Mouse (Mus musculus): ENCODE measurements around the gene Sipa1l1. TPM values are rescaled to one million over a fixed set of nuclear protein-coding genes. Genes with fewer than 3 reads are reported as not detected.
A peak's percentile ranks its signal among the peaks of the same experiment; 100 is the strongest.

Gene Sipa1l1
- polyA plus RNA-seq, 1 experiment, result 50.5 TPM

GRCm38 (mm10) chr12:82321855-82322254 lies 152.7 kb downstream of the Sipa1l1 start:
- no peak overlapping the region for H3K4me3 ChIP-seq (ENCODE audit: insufficient read depth, low read depth, low read length)
- H3K4me1 ChIP-seq (ENCODE audit: control insufficient read depth, insufficient read depth, low read length), result peaks cover 18% of the 10 kb centered on the region
- 80% methylated on average over 2 of the region's 2 CpGs for WGBS
- H3K27ac ChIP-seq (ENCODE audit: insufficient read depth, low read depth, low read length), result no peak overlapping the region
- TF ChIP-seq CTCF (IDR thresholded peaks at IDR 0.05; ENCODE audit: insufficient read depth, low read depth, low read length), result no peak

DNA sequence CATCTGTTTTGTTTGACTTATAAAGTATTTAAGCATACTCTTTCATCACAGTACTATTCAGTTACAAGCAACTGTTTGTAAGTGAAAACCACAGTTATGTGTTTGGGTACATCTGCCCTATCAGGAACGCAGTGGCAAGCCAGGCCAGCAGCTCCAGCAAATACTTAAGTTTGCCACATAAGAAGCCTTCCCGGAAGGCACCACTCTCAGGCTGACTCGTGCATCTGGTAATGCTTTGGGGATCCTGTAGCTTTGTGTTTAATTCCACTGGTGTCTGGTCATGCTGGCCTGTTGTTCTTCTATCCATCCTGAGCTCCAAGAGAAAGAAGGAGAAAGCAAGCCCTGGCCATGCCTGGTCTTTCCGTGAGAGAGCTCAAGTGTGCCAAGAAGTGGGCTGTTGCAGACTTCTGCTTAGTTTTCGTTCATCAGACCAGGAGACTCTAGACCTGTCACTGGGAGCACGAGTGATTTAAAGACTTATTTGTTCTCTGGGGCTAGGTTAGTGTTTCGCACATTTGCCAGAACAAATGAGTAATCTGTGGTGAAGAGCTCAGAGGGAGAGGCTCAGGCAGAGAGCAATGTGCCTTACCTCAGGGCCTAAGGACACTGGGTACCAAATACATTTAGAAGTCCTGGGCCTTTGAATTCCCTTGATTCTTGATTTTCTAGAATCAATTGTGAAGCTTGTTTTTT lies 153.8 kb downstream of the Sipa1l1 start:
- Histone ChIP-seq H3K4me3 (ENCODE audit: insufficient read depth, low read depth, low read length) (no peak overlapping the region), H3K27ac (ENCODE audit: insufficient read depth, low read depth, low read length) (no peak overlapping the region), H3K4me1 (ENCODE audit: control insufficient read depth, insufficient read depth, low read length) (peaks cover 18% of the 10 kb centered on the region)
- no peak for TF ChIP-seq CTCF (IDR thresholded peaks at IDR 0.05; ENCODE audit: insufficient read depth, low read depth, low read length)
- no peak for TF ChIP-seq POLR2A (IDR thresholded peaks at IDR 0.05; ENCODE audit: insufficient read depth, low read depth, low read length)
- 58% methylated on average over 7 of the region's 7 CpGs for WGBS

DNA sequence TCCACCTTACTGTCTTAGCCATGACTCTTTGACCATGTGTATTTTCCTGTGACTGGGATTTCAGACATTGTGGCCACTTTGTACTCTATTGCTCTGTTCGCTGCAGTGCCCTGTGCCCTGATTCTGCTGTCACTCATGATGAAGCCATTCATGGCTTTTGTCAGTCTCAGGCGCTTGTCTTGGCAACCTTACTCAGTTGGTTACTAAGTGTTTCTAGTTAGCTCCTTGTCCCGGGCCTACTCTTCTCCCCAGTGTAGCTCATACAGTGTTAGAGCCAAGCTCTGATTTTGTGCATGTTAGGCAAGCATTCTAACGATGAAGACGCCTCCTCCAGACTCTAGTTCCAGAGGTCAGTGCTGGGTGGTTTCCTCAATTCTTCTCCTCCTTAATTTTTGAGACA lies 155.5 kb downstream of the Sipa1l1 start:
- Histone ChIP-seq H3K27ac (ENCODE audit: insufficient read depth, low read depth, low read length) (no peak overlapping the region), H3K4me3 (ENCODE audit: insufficient read depth, low read depth, low read length) (no peak overlapping the region), H3K4me1 (ENCODE audit: control insufficient read depth, insufficient read depth, low read length) (peaks cover 21% of the 10 kb centered on the region)
- TF ChIP-seq CTCF (IDR thresholded peaks at IDR 0.05; ENCODE audit: insufficient read depth, low read depth, low read length), result no peak
- 67% methylated on average over 5 of the region's 5 CpGs for WGBS

GRCm38 (mm10) chr12:82325502-82325901 lies 156.4 kb downstream of the Sipa1l1 start:
- H3K4me1 ChIP-seq (ENCODE audit: control insufficient read depth, insufficient read depth, low read length), result peaks cover 23% of the 10 kb centered on the region

DNA sequence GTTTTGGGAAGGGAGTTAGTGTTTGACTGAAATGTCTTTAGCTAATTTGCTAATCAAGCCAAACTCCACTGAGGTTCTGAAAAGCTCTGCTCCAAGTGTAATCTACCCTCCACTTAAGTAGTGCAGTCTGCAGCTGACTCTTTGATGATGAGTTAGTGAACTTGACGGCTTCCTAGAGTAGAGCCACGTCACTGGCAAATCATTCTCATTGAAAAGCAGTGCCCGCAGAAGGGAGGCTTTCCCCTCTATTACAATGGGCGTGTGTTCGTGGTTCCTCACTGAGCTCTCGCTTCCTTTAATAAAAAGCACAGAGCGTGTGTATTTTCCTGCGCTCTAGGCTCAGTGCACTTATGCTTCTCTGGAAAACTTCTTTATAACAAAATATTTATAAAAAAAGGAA lies 157.3 kb downstream of the Sipa1l1 start:
- H3K27ac ChIP-seq (ENCODE audit: insufficient read depth, low read depth, low read length), result no peak overlapping the region
- TF ChIP-seq POLR2A (IDR thresholded peaks at IDR 0.05; ENCODE audit: insufficient read depth, low read depth, low read length) (no peak), CTCF (IDR thresholded peaks at IDR 0.05; ENCODE audit: insufficient read depth, low read depth, low read length) (no peak)
- peaks cover 17% of the 10 kb centered on the region for H3K4me1 ChIP-seq (ENCODE audit: control insufficient read depth, insufficient read depth, low read length)
- no peak overlapping the region for H3K4me3 ChIP-seq (ENCODE audit: insufficient read depth, low read depth, low read length)
- WGBS, result 50% methylated on average over 8 of the region's 8 CpGs

More at GRCm38 (mm10) chr12:82325502-82325901, 156.4 kb downstream of the Sipa1l1 start:
- TF ChIP-seq CTCF (IDR thresholded peaks at IDR 0.05; ENCODE audit: insufficient read depth, low read depth, low read length) (no peak), POLR2A (IDR thresholded peaks at IDR 0.05; ENCODE audit: insufficient read depth, low read depth, low read length) (no peak)
- 89% methylated on average over 3 of the region's 3 CpGs for WGBS
- Histone ChIP-seq H3K4me3 (ENCODE audit: insufficient read depth, low read depth, low read length) (no peak overlapping the region), H3K27ac (ENCODE audit: insufficient read depth, low read depth, low read length) (no peak overlapping the region)

DNA sequence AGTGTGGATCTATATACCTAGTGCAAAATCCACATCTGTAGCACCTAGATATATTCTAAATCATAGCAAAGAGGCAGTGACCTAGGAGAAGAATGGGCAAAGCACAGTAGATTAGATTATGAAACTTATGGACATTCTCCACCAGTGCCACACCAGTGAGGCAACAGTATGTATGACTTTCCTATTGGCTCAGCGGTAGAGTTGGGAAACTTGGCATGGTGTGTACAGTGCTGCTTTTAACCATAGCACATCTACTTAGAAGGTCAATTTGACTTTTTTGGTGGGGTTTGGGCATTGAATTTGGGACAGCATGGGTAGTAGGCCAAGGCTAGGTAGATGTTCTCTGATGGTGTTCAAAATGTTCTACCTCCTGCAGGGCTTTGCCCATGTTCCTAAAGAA lies 159.0 kb downstream of the Sipa1l1 start:
- H3K4me3 ChIP-seq (ENCODE audit: insufficient read depth, low read depth, low read length), result no peak overlapping the region
- H3K27ac ChIP-seq (ENCODE audit: insufficient read depth, low read depth, low read length), result no peak overlapping the region
- H3K4me1 ChIP-seq (ENCODE audit: control insufficient read depth, insufficient read depth, low read length), result peaks cover 16% of the 10 kb centered on the region
- TF ChIP-seq POLR2A (IDR thresholded peaks at IDR 0.05; ENCODE audit: insufficient read depth, low read depth, low read length) (no peak), CTCF (IDR thresholded peaks at IDR 0.05; ENCODE audit: insufficient read depth, low read depth, low read length) (no peak)
- 89% methylated on average over 1 of the region's 1 CpGs for WGBS

DNA sequence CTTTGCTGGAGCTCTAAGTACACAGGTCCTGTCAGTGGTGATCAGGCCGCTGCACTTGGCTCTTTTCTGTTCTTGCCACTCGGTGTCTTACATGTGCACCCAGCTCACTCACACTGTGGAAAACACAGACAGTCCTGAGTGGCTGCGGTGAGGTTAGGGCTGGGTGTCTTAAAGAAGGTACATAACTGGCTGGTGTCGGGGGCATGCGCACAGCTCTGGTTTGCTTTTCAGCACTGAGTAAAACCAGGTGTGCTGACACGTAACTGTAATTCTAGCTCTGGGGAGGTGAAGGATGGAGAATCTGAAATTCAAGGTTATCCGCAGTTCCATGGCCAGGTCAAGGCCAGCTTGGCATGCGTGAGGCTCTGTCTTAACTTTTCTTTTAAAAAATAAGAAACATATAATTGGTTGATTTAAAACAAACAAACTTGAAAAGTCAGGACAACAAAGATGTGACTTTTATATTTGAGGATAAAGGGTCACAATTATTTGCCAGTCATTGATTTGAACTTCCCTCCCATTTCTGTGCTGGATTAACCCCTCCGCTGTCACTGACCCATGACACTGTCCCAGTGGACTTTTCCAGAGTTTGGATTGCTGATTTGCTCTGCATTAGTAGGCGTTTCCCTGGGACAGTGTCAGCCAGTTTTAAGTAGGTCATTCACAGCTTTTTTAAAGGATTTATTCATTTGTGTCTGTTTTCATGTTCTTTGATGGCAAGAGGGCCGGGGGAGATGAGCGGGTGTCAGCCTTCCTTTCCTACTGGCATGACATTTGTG lies 163.9 kb downstream of the Sipa1l1 start:
- Histone ChIP-seq H3K4me1 (ENCODE audit: control insufficient read depth, insufficient read depth, low read length) (peaks cover 27% of the 10 kb centered on the region), H3K4me3 (ENCODE audit: insufficient read depth, low read depth, low read length) (no peak overlapping the region), H3K27ac (ENCODE audit: insufficient read depth, low read depth, low read length) (no peak overlapping the region)
- TF ChIP-seq POLR2A (IDR thresholded peaks at IDR 0.05; ENCODE audit: insufficient read depth, low read depth, low read length), result no peak
- 90% methylated on average over 12 of the region's 12 CpGs for WGBS

DNA sequence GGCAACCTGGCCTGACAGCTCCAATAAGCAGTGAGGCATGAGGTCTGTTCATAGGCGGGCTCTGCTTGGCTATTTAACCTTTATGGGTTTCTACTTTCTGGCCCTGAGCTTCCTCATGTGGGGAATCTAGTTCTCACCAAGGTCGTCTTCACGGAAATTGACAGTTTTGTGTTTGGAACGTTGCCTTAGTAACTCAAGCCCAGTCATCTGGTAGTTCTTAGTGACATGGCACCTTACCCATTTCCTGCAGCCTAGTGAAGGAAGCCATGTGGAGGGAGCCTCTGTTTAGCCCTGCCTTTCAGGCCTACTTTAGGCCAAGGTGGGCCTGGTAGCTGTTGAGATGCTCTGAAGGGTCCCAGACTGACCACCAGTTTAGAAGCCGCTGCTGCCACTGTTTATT lies 164.9 kb downstream of the Sipa1l1 start:
- Histone ChIP-seq H3K4me3 (ENCODE audit: insufficient read depth, low read depth, low read length) (no peak overlapping the region), H3K4me1 (ENCODE audit: control insufficient read depth, insufficient read depth, low read length) (peaks cover 29% of the 10 kb centered on the region), H3K27ac (ENCODE audit: insufficient read depth, low read depth, low read length) (peak overlapping the region; percentile 34)
- TF ChIP-seq CTCF (IDR thresholded peaks at IDR 0.05; ENCODE audit: insufficient read depth, low read depth, low read length) (no peak), POLR2A (IDR thresholded peaks at IDR 0.05; ENCODE audit: insufficient read depth, low read depth, low read length) (no peak)
- WGBS, result 65% methylated on average over 5 of the region's 5 CpGs

GRCm38 (mm10) chr12:82334550-82334949 lies 165.4 kb downstream of the Sipa1l1 start:
- Histone ChIP-seq H3K27ac (ENCODE audit: insufficient read depth, low read depth, low read length) (peak overlapping the region; percentile 34), H3K4me3 (ENCODE audit: insufficient read depth, low read depth, low read length) (no peak overlapping the region), H3K4me1 (ENCODE audit: control insufficient read depth, insufficient read depth, low read length) (peaks cover 26% of the 10 kb centered on the region)
- 32% methylated on average over 4 of the region's 4 CpGs for WGBS
- TF ChIP-seq POLR2A (IDR thresholded peaks at IDR 0.05; ENCODE audit: insufficient read depth, low read depth, low read length) (no peak), CTCF (IDR thresholded peaks at IDR 0.05; ENCODE audit: insufficient read depth, low read depth, low read length) (no peak)
